Mouse (Mus musculus): ENCODE results near the gene Fbxl8. TPM values are rescaled to one million over a fixed set of nuclear protein-coding genes. Genes with fewer than 3 reads are reported as not detected.
A peak's percentile ranks its signal among the peaks of the same experiment; 100 is the strongest.

The Fbxl8 gene
- polyA plus RNA-seq, 1 experiment from 2014 or later, result 1.0 TPM

DNA sequence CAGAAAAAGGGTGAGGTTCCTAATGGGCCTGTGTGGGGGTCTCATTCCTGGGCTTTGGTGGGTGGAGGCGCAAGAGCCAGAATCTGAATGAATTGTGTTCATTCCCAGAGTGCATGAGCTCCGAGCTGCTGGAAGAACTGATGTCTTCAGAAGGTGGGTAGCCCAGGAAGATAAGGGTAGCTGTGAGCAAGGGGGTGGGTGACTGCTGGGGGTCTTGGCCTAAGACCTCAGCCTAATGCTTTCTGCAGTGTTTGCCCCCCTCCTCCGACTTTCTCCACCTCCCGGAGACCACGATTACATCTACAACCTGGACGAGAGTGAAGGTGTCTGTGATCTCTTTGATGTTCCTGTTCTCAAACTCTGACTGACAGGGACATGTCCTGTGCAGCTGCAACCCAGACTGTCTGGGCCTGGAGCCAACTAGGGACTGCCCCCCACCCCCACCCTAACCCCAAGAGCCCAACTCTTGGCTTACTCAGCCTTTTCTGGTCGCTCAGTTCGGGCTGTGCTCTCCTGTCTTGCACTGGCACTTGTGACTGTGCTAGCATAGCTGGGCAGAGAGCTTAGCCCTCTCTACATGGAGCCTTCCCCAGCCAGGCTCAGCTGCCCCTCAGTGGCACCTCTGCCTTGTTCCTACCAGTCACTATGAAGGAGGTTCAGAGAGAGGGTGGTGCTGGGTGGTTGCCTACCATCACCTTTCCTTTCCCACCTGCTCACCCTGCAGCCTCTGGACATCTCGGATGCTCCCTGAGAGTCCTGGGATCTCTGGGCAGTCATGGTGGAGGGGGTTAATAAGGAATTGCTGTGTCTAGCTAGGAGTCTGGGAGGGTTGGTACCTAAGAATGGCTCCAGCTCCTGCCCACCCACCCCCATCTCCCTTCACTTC is 40.1 kb downstream of the Fbxl8 start:
- H3K27me3 ChIP-seq (ENCODE audit: insufficient read depth, poor library complexity, severe bottlenecking), result no peaks in the 10 kb centered on the region
- WGBS, result 83% methylated on average over 9 of the region's 9 CpGs
- no peak overlapping the region for H3K27ac ChIP-seq
- no peak for DNase-seq (ENCODE audit: low spot score)
- no peak overlapping the region for H3K4me3 ChIP-seq
- H3K36me3 ChIP-seq, result peaks cover 88% of the 10 kb centered on the region
- no peaks in the 10 kb centered on the region for H3K9me3 ChIP-seq
- peaks cover 25% of the 10 kb centered on the region for H3K4me1 ChIP-seq (replicated peaks)

DNA sequence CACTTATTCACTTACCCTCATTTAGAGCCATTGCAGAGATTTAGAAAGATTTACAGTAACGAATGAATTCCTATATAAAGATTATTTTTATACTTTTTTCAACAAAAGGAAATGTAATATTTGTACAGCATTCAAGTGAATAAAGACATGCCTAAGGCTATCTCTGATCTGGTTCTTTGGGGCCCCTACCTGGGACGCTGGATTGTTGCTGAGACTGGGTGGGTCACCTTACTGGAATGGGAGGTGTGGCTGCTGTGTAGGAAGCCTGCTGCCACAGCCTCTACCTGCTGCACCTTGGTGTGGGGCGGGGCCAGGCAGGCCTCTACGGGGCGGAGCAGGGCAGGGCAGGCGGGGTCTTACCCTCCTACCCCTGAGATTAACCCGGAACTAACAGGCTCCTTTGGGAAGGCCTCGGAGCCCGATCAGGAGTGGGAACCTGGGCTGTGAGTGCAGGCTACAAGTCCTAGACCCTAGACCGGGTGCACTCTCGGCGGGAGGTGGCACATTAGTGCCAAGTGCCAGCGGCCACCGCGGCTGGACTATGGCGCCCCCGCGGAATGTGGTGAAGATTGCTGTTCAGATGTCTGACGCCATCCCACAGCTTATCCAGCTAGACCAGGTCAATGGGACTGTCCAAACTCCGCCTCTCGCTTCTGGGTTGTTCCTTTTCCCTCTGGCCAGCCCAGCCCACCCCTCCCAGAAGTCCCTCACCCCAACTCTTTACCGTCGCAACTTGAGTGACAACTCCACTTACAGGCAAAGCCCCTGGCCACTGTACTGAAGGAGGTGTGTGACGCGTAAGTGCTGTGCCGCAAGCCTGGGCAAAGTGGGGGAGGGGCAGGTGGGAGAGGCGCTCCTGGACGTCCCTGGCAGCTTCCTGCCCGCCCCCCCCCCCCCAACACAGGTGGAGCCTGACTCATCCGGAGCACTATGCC is 41.0 kb downstream of the Fbxl8 start, which contains the start of gene Elmo3:
TSS of gene Elmo3 (plus strand) at position 391 of the 935 bp plus-strand sequence.
- H3K4me3 ChIP-seq, result peak within 1 kb of the TSS; percentile 38
- peaks cover 88% of the 10 kb centered on the region for H3K36me3 ChIP-seq
- WGBS, result 8% methylated on average over 29 of the region's 30 CpGs
- peaks cover 21% of the 10 kb centered on the region for H3K4me1 ChIP-seq (replicated peaks)
- H3K9me3 ChIP-seq, result no peaks in the 10 kb centered on the region
- peak; percentile 51 for DNase-seq (ENCODE audit: low spot score)
- peak within 1 kb of the TSS; percentile 64 for H3K27ac ChIP-seq
- no peaks in the 10 kb centered on the region for H3K27me3 ChIP-seq (ENCODE audit: insufficient read depth, poor library complexity, severe bottlenecking)

DNA sequence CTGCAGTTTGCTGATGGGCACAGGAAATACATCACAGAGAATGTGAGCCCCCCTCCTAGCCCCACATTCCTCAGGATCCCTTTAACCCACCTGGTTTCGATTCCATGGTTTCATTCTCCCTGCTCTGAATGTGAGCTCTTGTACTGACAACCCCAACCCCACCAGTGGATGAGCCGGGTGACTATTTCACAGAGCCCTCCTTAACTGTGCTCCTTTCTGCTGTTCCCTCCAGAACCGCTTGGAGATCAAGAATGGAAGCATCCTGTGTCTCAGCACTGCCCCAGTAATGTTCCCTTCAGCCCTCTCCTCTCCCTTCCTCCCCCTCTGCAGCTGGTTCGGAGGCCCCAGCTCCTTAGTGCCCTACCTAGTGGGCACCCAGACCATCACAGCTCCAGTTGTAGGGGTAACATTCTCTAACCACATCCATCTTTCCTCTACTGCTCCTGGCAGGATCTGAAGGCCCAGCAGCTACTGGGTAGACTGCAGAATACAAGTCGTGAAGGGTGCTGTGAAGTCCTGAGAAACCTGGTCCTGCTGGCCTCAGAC is 41.8 kb downstream of the Fbxl8 start:
- Histone ChIP-seq H3K4me1 (replicated peaks) (peaks cover 21% of the 10 kb centered on the region), H3K27me3 (ENCODE audit: insufficient read depth, poor library complexity, severe bottlenecking) (no peaks in the 10 kb centered on the region), H3K9me3 (no peaks in the 10 kb centered on the region), H3K27ac (peak overlapping the region; percentile 64), H3K36me3 (peaks cover 88% of the 10 kb centered on the region), H3K4me3 (peak overlapping the region; percentile 38)
- no peak for DNase-seq (ENCODE audit: low spot score)
- 62% methylated on average over 5 of the region's 5 CpGs for WGBS

DNA sequence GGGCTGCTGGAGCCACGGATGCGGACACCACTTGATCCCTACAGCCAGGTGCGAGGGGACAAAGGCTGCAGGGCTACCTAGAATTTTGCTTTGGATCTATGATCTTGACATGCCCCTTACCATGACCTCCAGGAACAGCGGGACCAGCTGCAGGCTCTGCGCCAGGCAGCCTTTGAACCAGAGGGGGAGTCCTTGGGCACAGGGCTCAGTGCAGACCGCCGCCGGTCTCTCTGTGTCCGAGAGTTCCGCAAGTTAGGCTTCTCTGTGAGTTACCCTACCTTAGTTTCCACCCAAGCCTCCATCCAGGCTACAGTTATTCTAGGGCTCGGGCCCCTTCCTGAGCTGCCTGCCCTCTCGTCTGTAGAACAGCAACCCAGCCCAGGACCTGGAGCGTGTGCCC is 43.2 kb downstream of the Fbxl8 start:
- Histone ChIP-seq H3K4me1 (replicated peaks) (peaks cover 21% of the 10 kb centered on the region), H3K27ac (no peak overlapping the region), H3K36me3 (peaks cover 88% of the 10 kb centered on the region), H3K9me3 (no peaks in the 10 kb centered on the region), H3K4me3 (no peak overlapping the region), H3K27me3 (ENCODE audit: insufficient read depth, poor library complexity, severe bottlenecking) (no peaks in the 10 kb centered on the region)
- no peak for DNase-seq (ENCODE audit: low spot score)
- WGBS, result 94% methylated on average over 13 of the region's 13 CpGs

DNA sequence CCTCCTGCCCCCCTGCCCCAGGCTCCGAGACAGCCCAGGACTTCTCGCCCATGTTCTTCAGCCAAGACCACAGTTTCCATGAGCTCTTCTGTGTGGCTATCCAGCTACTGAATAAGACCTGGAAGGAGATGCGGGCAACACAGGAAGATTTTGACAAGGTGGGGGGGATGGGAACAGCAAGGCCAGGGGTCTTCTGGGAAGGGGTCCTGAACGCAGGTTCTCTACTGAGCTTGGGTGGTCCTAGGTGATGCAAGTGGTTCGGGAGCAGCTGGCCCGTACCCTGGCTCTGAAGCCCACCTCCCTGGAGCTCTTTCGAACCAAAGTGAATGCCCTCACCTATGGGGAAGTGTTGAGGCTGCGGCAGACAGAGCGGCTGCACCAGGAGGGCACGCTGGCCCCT is 44.0 kb downstream of the Fbxl8 start:
- no peak overlapping the region for H3K4me3 ChIP-seq
- WGBS, result 93% methylated on average over 10 of the region's 10 CpGs
- H3K36me3 ChIP-seq, result peaks cover 88% of the 10 kb centered on the region
- no peak for DNase-seq (ENCODE audit: low spot score)
- no peak overlapping the region for H3K27ac ChIP-seq
- no peaks in the 10 kb centered on the region for H3K9me3 ChIP-seq
- H3K27me3 ChIP-seq (ENCODE audit: insufficient read depth, poor library complexity, severe bottlenecking), result no peaks in the 10 kb centered on the region
- H3K4me1 ChIP-seq (replicated peaks), result peaks cover 21% of the 10 kb centered on the region

DNA sequence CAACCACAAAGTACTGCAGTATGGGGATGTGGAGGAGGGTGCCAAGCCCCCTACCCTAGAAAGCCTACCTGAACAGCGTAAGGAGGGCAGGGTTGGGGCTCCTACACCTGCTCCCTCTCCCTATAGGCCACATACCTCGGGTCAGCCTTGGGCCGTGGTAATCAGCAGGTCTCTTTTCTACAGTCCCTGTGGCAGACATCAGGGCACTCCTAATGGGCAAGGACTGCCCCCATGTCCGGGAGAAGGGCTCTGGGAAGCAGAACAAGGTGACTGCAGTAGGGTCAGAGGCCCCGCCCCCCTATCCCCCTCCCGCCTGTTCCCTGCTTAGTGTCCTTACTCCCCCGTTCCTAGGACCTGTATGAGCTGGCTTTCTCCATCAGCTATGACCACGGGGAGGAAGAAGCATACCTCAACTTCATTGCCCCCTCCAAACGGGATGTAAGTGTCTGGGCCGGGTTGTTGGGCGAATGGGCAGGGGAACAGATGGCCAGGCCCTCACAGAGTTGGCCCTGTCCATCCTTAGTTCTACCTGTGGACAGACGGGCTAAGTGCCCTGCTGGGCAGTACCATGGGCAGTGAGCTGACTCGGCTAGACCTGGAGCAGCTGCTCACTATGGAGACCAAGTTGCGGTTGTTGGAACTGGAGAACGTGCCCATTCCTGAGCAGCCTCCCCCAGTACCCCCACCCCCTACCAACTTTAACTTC is 44.8 kb downstream of the Fbxl8 start:
- Histone ChIP-seq H3K4me1 (replicated peaks) (peaks cover 21% of the 10 kb centered on the region), H3K36me3 (peaks cover 88% of the 10 kb centered on the region), H3K4me3 (no peak overlapping the region), H3K9me3 (no peaks in the 10 kb centered on the region), H3K27me3 (ENCODE audit: insufficient read depth, poor library complexity, severe bottlenecking) (no peaks in the 10 kb centered on the region), H3K27ac (no peak overlapping the region)
- no peak for DNase-seq (ENCODE audit: low spot score)
- WGBS, result 85% methylated on average over 15 of the region's 15 CpGs

DNA sequence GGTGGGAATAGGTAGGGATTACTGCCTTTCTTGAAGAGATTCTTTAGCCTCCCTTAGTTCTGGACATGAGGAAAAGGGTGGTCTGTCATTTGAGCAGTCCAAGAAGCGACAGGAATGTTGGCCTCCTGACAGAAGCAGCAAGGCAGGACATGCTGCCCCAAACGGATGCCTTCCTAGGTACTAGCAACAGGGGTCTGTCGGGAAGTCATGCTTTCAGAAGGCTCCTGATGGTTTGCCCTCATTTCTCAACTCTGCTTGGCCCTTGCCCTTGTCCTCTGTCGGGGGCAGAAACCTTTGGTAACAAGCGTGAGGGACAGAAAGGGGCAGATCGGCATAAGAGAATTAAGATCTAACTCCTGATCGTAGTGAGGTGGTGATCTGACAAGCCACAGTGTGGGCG is 45.7 kb downstream of the Fbxl8 start:
- no peak for DNase-seq (ENCODE audit: low spot score)
- whole genome bisulfite sequencing, result 86% methylated on average over 8 of the region's 8 CpGs
- Histone ChIP-seq H3K4me3 (no peak overlapping the region), H3K27me3 (ENCODE audit: insufficient read depth, poor library complexity, severe bottlenecking) (no peaks in the 10 kb centered on the region), H3K9me3 (no peaks in the 10 kb centered on the region), H3K27ac (no peak overlapping the region), H3K4me1 (replicated peaks) (peaks cover 15% of the 10 kb centered on the region), H3K36me3 (peaks cover 88% of the 10 kb centered on the region)

DNA sequence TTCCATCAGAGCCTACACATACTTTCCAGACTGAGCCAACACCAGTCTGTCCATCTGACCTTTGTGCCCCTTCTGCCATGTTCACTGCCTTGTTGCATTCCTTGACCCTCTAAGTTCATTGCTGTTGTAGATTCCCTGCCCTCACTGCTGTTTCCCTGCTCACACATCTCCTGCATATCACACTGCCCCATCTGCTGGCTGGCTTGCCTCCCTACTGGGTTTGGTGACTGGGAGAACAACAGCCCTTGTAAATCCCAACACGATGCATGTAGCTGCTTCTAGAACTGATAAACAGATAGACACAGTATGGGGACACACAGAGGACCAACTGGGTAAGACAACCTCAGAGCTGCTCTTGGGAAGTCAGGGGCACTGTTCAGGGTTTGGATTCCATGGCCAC is 47.3 kb downstream of the Fbxl8 start:
- no peak for DNase-seq (ENCODE audit: low spot score)
- H3K4me1 ChIP-seq (replicated peaks), result no peaks in the 10 kb centered on the region
- no peak overlapping the region for H3K27ac ChIP-seq
- no peak overlapping the region for H3K4me3 ChIP-seq
- peaks cover 99% of the 10 kb centered on the region for H3K36me3 ChIP-seq
- no peaks in the 10 kb centered on the region for H3K27me3 ChIP-seq (ENCODE audit: insufficient read depth, poor library complexity, severe bottlenecking)
- no peaks in the 10 kb centered on the region for H3K9me3 ChIP-seq
- WGBS, result 79% methylated on average over 1 of the region's 1 CpGs

DNA sequence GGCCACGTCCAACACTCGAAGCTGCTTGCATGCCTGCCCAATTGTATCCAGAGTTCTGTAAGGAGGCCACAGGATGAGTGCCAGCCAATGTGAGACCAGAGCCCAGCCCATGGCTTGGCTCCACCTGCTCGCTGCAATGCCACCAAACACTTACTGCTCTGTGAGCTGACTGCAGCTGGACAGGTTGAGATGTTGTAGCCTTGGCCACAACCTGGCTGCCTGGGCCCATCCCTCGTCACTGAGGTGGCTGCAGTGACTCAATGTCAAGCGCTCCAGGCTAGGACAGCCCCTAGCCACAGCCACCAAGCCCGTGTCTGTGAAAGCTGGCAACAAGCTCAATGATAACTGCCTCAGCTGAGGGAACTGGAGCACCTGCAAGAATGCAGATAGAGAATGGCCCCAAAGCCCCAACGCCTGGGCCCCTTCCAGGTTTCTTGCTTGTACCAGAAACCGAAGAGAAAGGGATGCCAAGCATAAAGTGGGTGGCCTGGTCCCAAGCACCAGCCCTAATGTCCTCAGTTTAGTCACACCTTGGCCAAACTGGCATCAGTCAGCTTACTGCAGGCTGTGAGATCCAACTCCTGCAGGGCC is 48.5 kb downstream of the Fbxl8 start:
- Histone ChIP-seq H3K4me3 (no peak overlapping the region), H3K4me1 (replicated peaks) (no peaks in the 10 kb centered on the region), H3K27ac (no peak overlapping the region), H3K9me3 (no peaks in the 10 kb centered on the region), H3K36me3 (peaks cover 97% of the 10 kb centered on the region), H3K27me3 (ENCODE audit: insufficient read depth, poor library complexity, severe bottlenecking) (no peaks in the 10 kb centered on the region)
- DNase-seq (ENCODE audit: low spot score), result no peak
- WGBS, result 89% methylated on average over 8 of the region's 8 CpGs

DNA sequence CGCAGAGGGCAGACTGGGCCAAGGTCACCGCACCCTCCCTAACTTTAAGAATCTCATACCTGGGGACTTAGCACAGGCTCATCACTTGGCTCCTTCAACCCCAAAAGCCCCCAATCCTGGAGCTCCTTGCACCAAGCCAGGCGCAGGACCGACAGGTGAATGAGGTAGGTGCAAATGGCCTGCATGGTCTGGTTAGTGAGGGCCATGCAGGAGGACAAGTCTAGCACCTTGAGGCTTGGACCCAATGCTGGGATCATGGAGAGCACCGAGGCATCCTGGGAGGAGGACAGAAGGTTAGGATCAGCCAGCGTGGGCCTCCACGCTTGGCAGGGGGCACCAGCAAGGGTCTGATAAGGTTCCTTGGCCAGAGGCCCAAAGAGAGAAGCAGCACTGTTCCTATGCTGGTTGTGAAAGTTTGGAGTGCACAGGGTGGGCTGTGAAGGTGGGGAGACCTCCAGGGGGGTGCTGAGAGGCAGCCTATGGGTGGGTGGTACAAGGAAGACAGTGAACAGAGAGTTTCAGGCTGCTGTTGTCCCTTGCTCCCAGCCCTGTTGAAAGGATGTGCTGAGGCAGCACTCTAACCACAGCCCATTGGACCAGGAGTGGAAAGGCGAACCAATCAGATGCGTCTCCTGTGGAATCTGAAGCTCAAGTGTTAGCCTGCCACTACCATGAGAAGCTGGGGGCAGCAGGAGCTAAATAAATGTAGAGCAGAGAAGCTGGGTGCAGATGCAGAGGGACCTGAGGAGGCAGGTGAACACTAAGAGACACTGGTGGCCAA is 49.4 kb downstream of the Fbxl8 start:
- 81% methylated on average over 9 of the region's 9 CpGs for WGBS

DNA sequence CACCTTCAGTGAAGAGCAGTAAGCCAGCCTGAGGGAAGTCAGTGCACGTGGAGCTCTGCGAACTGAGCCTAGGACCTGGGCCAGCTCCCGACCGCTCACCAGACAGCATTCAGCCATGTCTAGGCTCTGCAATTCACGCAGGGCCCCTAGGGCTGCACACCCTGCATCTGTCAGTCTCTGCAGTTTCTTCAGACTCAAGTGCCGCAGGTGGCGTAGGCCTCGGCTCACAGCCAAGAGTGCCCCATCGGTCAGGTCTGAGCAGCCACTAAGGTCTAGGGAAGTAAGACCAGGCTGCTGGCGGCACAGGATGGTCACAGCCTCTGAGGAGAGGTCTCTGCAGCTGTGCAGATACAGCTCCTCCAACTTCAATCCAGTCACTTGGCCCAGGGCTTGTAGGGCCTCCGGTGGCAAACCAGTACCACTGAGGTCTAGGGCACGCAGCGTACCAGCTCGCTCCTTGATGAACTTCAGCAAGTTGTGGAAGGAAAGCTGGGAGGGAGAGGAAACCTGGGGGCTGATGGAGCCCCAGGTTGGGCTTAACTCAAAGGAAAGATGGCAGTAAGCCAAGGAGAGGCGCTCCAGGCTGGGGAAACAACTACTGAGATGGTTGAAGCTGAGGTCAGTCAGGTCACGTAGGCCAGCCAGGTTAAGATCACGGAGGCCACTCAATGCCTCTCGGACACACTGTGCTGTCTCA is 50.8 kb downstream of the Fbxl8 start:
- H3K27ac ChIP-seq, result no peak overlapping the region
- DNase-seq (ENCODE audit: low spot score), result no peak
- no peak overlapping the region for H3K4me3 ChIP-seq
- H3K27me3 ChIP-seq (ENCODE audit: insufficient read depth, poor library complexity, severe bottlenecking), result no peaks in the 10 kb centered on the region
- WGBS, result 94% methylated on average over 18 of the region's 18 CpGs
- H3K4me1 ChIP-seq (replicated peaks), result no peaks in the 10 kb centered on the region
- H3K9me3 ChIP-seq, result no peaks in the 10 kb centered on the region
- peaks cover 96% of the 10 kb centered on the region for H3K36me3 ChIP-seq

More for the DNA sequence above, 49.4 kb downstream of the Fbxl8 start:
- H3K4me1 ChIP-seq (replicated peaks), result no peaks in the 10 kb centered on the region
- peaks cover 97% of the 10 kb centered on the region for H3K36me3 ChIP-seq
- DNase-seq (ENCODE audit: low spot score), result no peak
- H3K27ac ChIP-seq, result no peak overlapping the region
- no peaks in the 10 kb centered on the region for H3K9me3 ChIP-seq
- no peak overlapping the region for H3K4me3 ChIP-seq
- H3K27me3 ChIP-seq (ENCODE audit: insufficient read depth, poor library complexity, severe bottlenecking), result no peaks in the 10 kb centered on the region

All from hindbrain, embryonic 10.5 days (tissue).